Mouse (Mus musculus): ENCODE measurements at regions not wholly inside any gene's neighbourhood (a gene's known extent, or its start where the extent isn't known, plus 50 kb on each side); places are given as distances from the start of the nearest gene placed in this dataset.

DNA sequence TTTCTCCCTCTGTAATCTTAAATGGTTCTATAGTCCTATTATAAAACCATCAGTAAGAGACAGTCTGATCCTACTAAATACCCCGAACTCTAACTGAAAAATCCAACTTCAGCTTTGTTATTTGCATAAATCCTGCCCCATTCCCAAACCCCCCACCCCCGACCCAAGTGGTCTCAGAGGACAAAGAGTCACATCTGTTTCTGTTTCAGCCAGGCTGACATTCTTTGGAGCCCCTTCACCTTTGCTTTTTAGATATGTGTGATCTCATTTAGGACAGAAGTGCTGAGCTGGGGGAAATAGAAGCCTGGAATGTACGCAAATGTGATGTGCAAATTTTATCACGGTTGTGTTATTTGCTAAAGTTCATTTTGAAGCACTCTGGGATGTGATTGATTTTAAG is 98.3 kb upstream of the Wdfy3 start:
- no peak for TF ChIP-seq CTCF (IDR thresholded peaks at IDR 0.05; ENCODE audit: low read depth, low read length)
- TF ChIP-seq POLR2A (IDR thresholded peaks at IDR 0.05; ENCODE audit: borderline replicate concordance, low read depth, low read length), result no peak

All from bone marrow macrophage, adult 2 months (primary cell).